Mouse (Mus musculus): ENCODE data around the gene Rarg. TPM values are rescaled to one million over a fixed set of nuclear protein-coding genes. Genes with fewer than 3 reads are reported as not detected.

Gene Rarg
- polyA plus RNA-seq, 1 experiment, result 2.9 TPM

- TF ChIP-seq GATA1 (IDR thresholded peaks at IDR 0.05; ENCODE audit: low read length), result no peak
Measured at GRCm38 (mm10) chr15:102231748-102232147, 25.6 kb downstream of the Rarg start, which contains the start of gene Itgb7. Gene Itgb7, minus strand, starts transcription at chr15:102231944.

- TF ChIP-seq GATA1 (IDR thresholded peaks at IDR 0.05; ENCODE audit: low read length), result no peak
Measured at GRCm38 (mm10) chr15:102230408-102231321, 26.7 kb downstream of the Rarg start.

- TF ChIP-seq GATA1 (IDR thresholded peaks at IDR 0.05; ENCODE audit: low read length), result peak; percentile 93
Measured at GRCm38 (mm10) chr15:102224992-102225617, 32.2 kb downstream of the Rarg start.

GRCm38 (mm10) chr15:102224186-102224991, 32.9 kb downstream of the Rarg start:
- no peak for TF ChIP-seq GATA1 (IDR thresholded peaks at IDR 0.05; ENCODE audit: low read length)

GRCm38 (mm10) chr15:102222386-102222785, 34.9 kb downstream of the Rarg start:
- TF ChIP-seq GATA1 (IDR thresholded peaks at IDR 0.05; ENCODE audit: low read length), result no peak

GRCm38 (mm10) chr15:102217325-102217724, 40.0 kb downstream of the Rarg start:
- no peak for TF ChIP-seq GATA1 (IDR thresholded peaks at IDR 0.05; ENCODE audit: low read length)

GRCm38 (mm10) chr15:102216459-102217228, 40.7 kb downstream of the Rarg start:
- no peak for TF ChIP-seq GATA1 (IDR thresholded peaks at IDR 0.05; ENCODE audit: low read length)

- no peak for TF ChIP-seq GATA1 (IDR thresholded peaks at IDR 0.05; ENCODE audit: low read length)
Measured at GRCm38 (mm10) chr15:102215624-102216023, 41.7 kb downstream of the Rarg start.

GRCm38 (mm10) chr15:102214132-102214531, 43.2 kb downstream of the Rarg start:
- no peak for TF ChIP-seq GATA1 (IDR thresholded peaks at IDR 0.05; ENCODE audit: low read length)

GRCm38 (mm10) chr15:102211895-102212294, 45.4 kb downstream of the Rarg start:
- no peak for TF ChIP-seq GATA1 (IDR thresholded peaks at IDR 0.05; ENCODE audit: low read length)

GRCm38 (mm10) chr15:102210816-102211215, 46.5 kb downstream of the Rarg start:
- TF ChIP-seq GATA1 (IDR thresholded peaks at IDR 0.05; ENCODE audit: low read length), result no peak

- no peak for TF ChIP-seq GATA1 (IDR thresholded peaks at IDR 0.05; ENCODE audit: low read length)
Measured at GRCm38 (mm10) chr15:102209114-102209513, 48.2 kb downstream of the Rarg start.

GRCm38 (mm10) chr15:102208092-102208561, 49.2 kb downstream of the Rarg start:
- TF ChIP-seq GATA1 (IDR thresholded peaks at IDR 0.05; ENCODE audit: low read length), result peak; percentile 96

- TF ChIP-seq GATA1 (IDR thresholded peaks at IDR 0.05; ENCODE audit: low read length), result no peak
Measured at GRCm38 (mm10) chr15:102207351-102207750, 50.0 kb downstream of the Rarg start.

- TF ChIP-seq GATA1 (IDR thresholded peaks at IDR 0.05; ENCODE audit: low read length), result no peak
Measured at GRCm38 (mm10) chr15:102205779-102206178, 51.5 kb downstream of the Rarg start.

All from G1E-ER4 (cell line).